ENCODE assay signal across 24 mouse cellular contexts in the genomic region with DNA sequence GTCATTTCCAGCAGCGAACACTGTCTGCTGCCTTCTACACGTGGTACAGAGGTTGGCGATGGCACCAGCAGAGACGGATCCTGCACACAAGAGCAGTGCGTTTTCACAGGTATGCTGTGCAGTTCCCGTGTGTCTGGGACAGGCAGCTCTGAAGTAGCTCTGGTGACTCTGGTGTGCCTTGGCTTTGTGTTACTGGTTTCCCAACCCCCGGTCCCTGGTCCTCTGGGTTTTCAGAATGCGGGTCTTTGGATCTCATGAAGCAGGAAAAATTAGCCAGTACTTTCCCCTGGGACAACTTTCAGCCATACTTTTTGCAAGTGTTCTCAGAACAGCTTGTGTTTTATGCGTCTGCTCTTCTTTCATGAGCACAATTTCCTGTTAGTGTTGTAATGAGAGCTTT.
DNase-seq lines count a peak whose midpoint lies in the region; ATAC-seq and TF ChIP-seq lines count a peak whose summit lies in the region.
"Had no signal": no experiment of that assay in that cellular context is flagged by ENCODE, and none has a peak within 500 bp of the region (broad histone marks: within the 10 kb centered on the region; RNA-seq: fewer than 3 reads in every experiment).

No protein-coding gene starts in this region.

- H3K4me2 ChIP-seq in liver, embryonic 16.5 days (ENCODE audit: low read depth, low read length): no peak overlapping the region
- H3K4me2 ChIP-seq: forebrain, embryonic 13.5 days; heart, embryonic 13.5 days; hindbrain, embryonic 15.5 days; intestine, embryonic 15.5 days had no signal

- H3K27me3 ChIP-seq in heart, embryonic 10.5 days (ENCODE audit: insufficient read depth, poor library complexity, severe bottlenecking): no peaks in the 10 kb centered on the region
- no peaks in the 10 kb centered on the region for H3K27me3 ChIP-seq in liver, embryonic 16.5 days (ENCODE audit: control insufficient read depth, insufficient read depth, low read depth, low read length)
- H3K27me3 ChIP-seq in embryonic facial prominence, embryonic 10.5 days (replicated peaks; ENCODE audit: low read depth, poor library complexity, severe bottlenecking): no peaks in the 10 kb centered on the region
- H3K27me3 ChIP-seq: forebrain, embryonic 13.5 days; heart, embryonic 13.5 days; hindbrain, embryonic 15.5 days; intestine, embryonic 15.5 days had no signal

- intact Hi-C loops in gastrocnemius, adult 2 months (cut with DNase I): no loop called here

- TF ChIP-seq CTCF in gastrocnemius, adult 2 months (IDR thresholded peaks at IDR 0.05): no peak

- 0 out of 2 replicates have a peak, but pooled peaks cover 2% of the 10 kb centered on the region for H3K9me3 ChIP-seq in heart, embryonic 10.5 days
- H3K9me3 ChIP-seq in liver, embryonic 16.5 days (replicated peaks; ENCODE audit: control insufficient read depth, low read length): no peaks in the 10 kb centered on the region
- H3K9me3 ChIP-seq in embryonic facial prominence, embryonic 10.5 days: peaks cover 2% of the 10 kb centered on the region; the same call in 1 of the 2 replicates
- H3K9me3 ChIP-seq: forebrain, embryonic 13.5 days; hindbrain, embryonic 15.5 days; intestine, embryonic 15.5 days had no signal

- no peak for ATAC-seq in liver, embryonic 16.5 days (ENCODE audit: low read depth)
- ATAC-seq: CD4-positive, CD25-positive, alpha-beta regulatory T cell, adult 4 months; forebrain, embryonic 13.5 days; forebrain, embryonic 16.5 days; intestine, embryonic 15.5 days had no signal

- no peaks in the 10 kb centered on the region for H3K36me3 ChIP-seq in heart, embryonic 10.5 days
- no peaks in the 10 kb centered on the region for H3K36me3 ChIP-seq in liver, embryonic 16.5 days (ENCODE audit: control insufficient read depth, insufficient read depth)
- no peaks in the 10 kb centered on the region for H3K36me3 ChIP-seq in embryonic facial prominence, embryonic 10.5 days (replicated peaks)
- H3K36me3 ChIP-seq: forebrain, embryonic 10.5 days; heart, embryonic 13.5 days; hindbrain, embryonic 15.5 days; intestine, embryonic 15.5 days had no signal

- H3K4me1 ChIP-seq in heart, embryonic 10.5 days: no peaks in the 10 kb centered on the region
- H3K4me1 ChIP-seq in liver, embryonic 16.5 days (ENCODE audit: control insufficient read depth, low read depth, low read length): peaks cover 2% of the 10 kb centered on the region; the same call in 1 of the 2 replicates
- H3K4me1 ChIP-seq in embryonic facial prominence, embryonic 10.5 days: peaks cover 7% of the 10 kb centered on the region; the same call in 1 of the 2 replicates
- H3K4me1 ChIP-seq: forebrain, embryonic 10.5 days; forebrain, embryonic 13.5 days; heart, embryonic 13.5 days; hindbrain, embryonic 15.5 days had no signal

- no peak overlapping the region for H3K27ac ChIP-seq in heart, embryonic 10.5 days
- H3K27ac ChIP-seq in liver, embryonic 16.5 days (ENCODE audit: low read length): 0 out of 2 replicates have a peak overlapping the region, but pooled peaks have one; percentile 16
- no peak overlapping the region for H3K27ac ChIP-seq in embryonic facial prominence, embryonic 10.5 days (replicated peaks)
- H3K27ac ChIP-seq in gastrocnemius, adult 2 months: no peak overlapping the region
- H3K27ac ChIP-seq: forebrain, embryonic 10.5 days; forebrain, embryonic 13.5 days; heart, embryonic 13.5 days; hindbrain, embryonic 15.5 days; intestine, embryonic 15.5 days had no signal

- peak; percentile 69 for DNase-seq in heart, embryonic 10.5 days (ENCODE audit: low spot score)
- DNase-seq in heart, adult 9 months (ENCODE audit: low spot score in 2 of 2): no peak
- DNase-seq in liver: no peak
- DNase-seq in embryonic facial prominence, embryonic 10.5 days (ENCODE audit: low spot score): peak; percentile 7
- DNase-seq in gastrocnemius, adult 2 months: no peak
- DNase-seq in thymus, adult 18-20 months: no peak
- DNase-seq: adrenal gland, postnatal 10 days; cerebellum, adult 11-12 months; cerebellum, adult 8-10 months; cerebellum, postnatal 10 days; cerebellum, postnatal 36 days; embryo, embryonic 11 days; gastrocnemius, postnatal 14 days; heart, postnatal 14 days; heart, postnatal 4 days; kidney, adult 11 months had no signal

- H3K4me3 ChIP-seq in heart, embryonic 10.5 days: no peak overlapping the region
- H3K4me3 ChIP-seq in liver, embryonic 16.5 days (ENCODE audit: low read depth, low read length): no peak overlapping the region
- no peak overlapping the region for H3K4me3 ChIP-seq in embryonic facial prominence, embryonic 10.5 days
- H3K4me3 ChIP-seq in gastrocnemius, adult 2 months: no peak overlapping the region
- H3K4me3 ChIP-seq: forebrain, embryonic 10.5 days; forebrain, embryonic 13.5 days; heart, embryonic 13.5 days; hindbrain, embryonic 15.5 days; intestine, embryonic 15.5 days had no signal

- H3K9ac ChIP-seq in liver, embryonic 16.5 days (ENCODE audit: low read depth, low read length): no peak overlapping the region
- H3K9ac ChIP-seq: forebrain, embryonic 13.5 days; heart, embryonic 13.5 days; hindbrain, embryonic 15.5 days; intestine, embryonic 15.5 days had no signal

- 83% methylated on average over 9 of the region's 9 CpGs for WGBS in heart, embryonic 10.5 days
- WGBS in liver, embryonic 16.5 days (ENCODE audit: insufficient replicate concordance): 68% methylated on average over 9 of the region's 9 CpGs
- WGBS in embryonic facial prominence, embryonic 10.5 days: 80% methylated on average over 9 of the region's 9 CpGs

Comparison
In these comparisons a context has a peak if more than half of its experiments do, and no peak if none do; other contexts are left out.
1. DNase-seq: peak in heart, embryonic 10.5 days (single experiment) and embryonic facial prominence, embryonic 10.5 days (single experiment); none in heart, adult 9 months (0 of 2), liver (single experiment), gastrocnemius, adult 2 months (single experiment) and thymus, adult 18-20 months (0 of 2).